Comparison of ENCODE assay signal across 8 mouse cellular contexts in genomic region chr8:70833018-70833482, GRCm38 (mm10). TPM values are rescaled to one million over a fixed set of nuclear protein-coding genes. Genes with fewer than 3 reads are reported as not detected.
DNase-seq lines count a peak whose midpoint lies in the region; ATAC-seq and TF ChIP-seq lines count a peak whose summit lies in the region.

No protein-coding gene starts in this region.

- ATAC-seq in hindbrain, embryonic 12.5 days (ENCODE audit: low FRiP score): no peak
- ATAC-seq in hindbrain, embryonic 16.5 days: no peak

- 65% methylated on average over 9 of the region's 9 CpGs for WGBS in hindbrain, embryonic 12.5 days
- 52% methylated on average over 9 of the region's 9 CpGs for WGBS in hindbrain, embryonic 16.5 days

- H3K27ac ChIP-seq in hindbrain, embryonic 12.5 days: peak overlapping the region; percentile 25; the same call in 1 of the 2 replicates
- no peak overlapping the region for H3K27ac ChIP-seq in hindbrain, embryonic 16.5 days (ENCODE audit: low read depth, low read length)
- H3K27ac ChIP-seq in bone marrow macrophage, adult 2 months (ENCODE audit: insufficient read depth, low read depth, low read length): peak overlapping the region; percentile 98

- peaks cover 4% of the 10 kb centered on the region; the same call in 1 of the 2 replicates for H3K4me1 ChIP-seq in hindbrain, embryonic 12.5 days
- no peaks in the 10 kb centered on the region for H3K4me1 ChIP-seq in hindbrain, embryonic 16.5 days (ENCODE audit: control insufficient read depth, insufficient read depth, low read depth, low read length)
- H3K4me1 ChIP-seq in bone marrow macrophage, adult 2 months (ENCODE audit: control insufficient read depth, insufficient read depth, low read length): peaks cover 33% of the 10 kb centered on the region
- H3K4me1 ChIP-seq in megakaryocyte, embryonic 14.5 days: peaks cover 63% of the 10 kb centered on the region

- peaks cover 7% of the 10 kb centered on the region; the same call in 1 of the 2 replicates for H3K36me3 ChIP-seq in hindbrain, embryonic 12.5 days
- H3K36me3 ChIP-seq in hindbrain, embryonic 16.5 days (ENCODE audit: control insufficient read depth, insufficient read depth, low read length): 0 out of 2 replicates have a peak, but pooled peaks cover 5% of the 10 kb centered on the region
- peaks cover 40% of the 10 kb centered on the region for H3K36me3 ChIP-seq in megakaryocyte, embryonic 14.5 days (replicated peaks; ENCODE audit: low read length)

- no peak overlapping the region for H3K4me3 ChIP-seq in hindbrain, embryonic 12.5 days
- H3K4me3 ChIP-seq in hindbrain, embryonic 16.5 days (ENCODE audit: low read length): no peak overlapping the region
- peak overlapping the region; percentile 27 for H3K4me3 ChIP-seq in bone marrow macrophage, adult 2 months (ENCODE audit: insufficient read depth, low read length)
- H3K4me3 ChIP-seq in megakaryocyte, embryonic 14.5 days (replicated peaks): peak overlapping the region; percentile 62

- DNase-seq in kidney, adult 9 months: peak; percentile 64
- no peak for DNase-seq in urinary bladder, adult 18-20 months (ENCODE audit: low spot score in 2 of 2)
- DNase-seq in embryo, embryonic 9.5 days (ENCODE audit: extremely low spot score): no peak
- DNase-seq in spleen, adult 12 weeks (ENCODE audit: low spot score): no peak

- no peaks in the 10 kb centered on the region for H3K27me3 ChIP-seq in hindbrain, embryonic 12.5 days
- H3K27me3 ChIP-seq in hindbrain, embryonic 16.5 days (replicated peaks; ENCODE audit: control insufficient read depth, insufficient read depth, low read length): no peaks in the 10 kb centered on the region
- peaks cover 18% of the 10 kb centered on the region for H3K27me3 ChIP-seq in megakaryocyte, embryonic 14.5 days (replicated peaks)

- H3K9ac ChIP-seq in hindbrain, embryonic 12.5 days: peak overlapping the region; percentile 3; the same call in 1 of the 2 replicates
- H3K9ac ChIP-seq in hindbrain, embryonic 16.5 days (ENCODE audit: low read depth, low read length): no peak overlapping the region

- no peak overlapping the region for H3K4me2 ChIP-seq in hindbrain, embryonic 12.5 days (replicated peaks)
- H3K4me2 ChIP-seq in hindbrain, embryonic 16.5 days (ENCODE audit: low read length): no peak overlapping the region

- TF ChIP-seq CTCF in bone marrow macrophage, adult 2 months (IDR thresholded peaks at IDR 0.05; ENCODE audit: low read depth, low read length): no peak

- H3K9me3 ChIP-seq in hindbrain, embryonic 12.5 days (replicated peaks): no peaks in the 10 kb centered on the region
- H3K9me3 ChIP-seq in hindbrain, embryonic 16.5 days (ENCODE audit: control insufficient read depth, low read length): no peaks in the 10 kb centered on the region
- H3K9me3 ChIP-seq in megakaryocyte, embryonic 14.5 days: no peaks in the 10 kb centered on the region

- TF ChIP-seq POLR2A in bone marrow macrophage, adult 2 months (IDR thresholded peaks at IDR 0.05; ENCODE audit: borderline replicate concordance, low read depth, low read length): no peak; the same call in 1 of the 2 replicates

RNA-seq across cellular contexts. Expression of gene Arrdc2, which starts 6.5 kb away (rescaled TPM):
- 9.8 and 11.1 TPM in 2 replicates for polyA plus RNA-seq in hindbrain, embryonic 12.5 days (2016; fragmentation: Nextera tagmentation; extraction: Ambion mirVana)
- polyA plus RNA-seq in hindbrain, embryonic 16.5 days (2015; fragmentation: Nextera tagmentation; extraction: Ambion mirVana): 6.8 and 7.9 TPM in 2 replicates
- polyA plus RNA-seq in bone marrow macrophage, adult 2 months (2012; ENCODE audit: insufficient read depth, insufficient read length, missing spikeins): 27.8 and 29.7 TPM in 2 replicates
- polyA plus RNA-seq in megakaryocyte, embryonic 14.5 days (2012; ENCODE audit: insufficient read depth, low replicate concordance): 30.6 and 35.6 TPM in 2 replicates

RNA-seq across cellular contexts. Expression of gene Il12rb1, which starts 24.8 kb away (rescaled TPM):
- not detected in 2 replicates for polyA plus RNA-seq in hindbrain, embryonic 12.5 days (2016; fragmentation: Nextera tagmentation; extraction: Ambion mirVana)
- polyA plus RNA-seq in hindbrain, embryonic 16.5 days (2015; fragmentation: Nextera tagmentation; extraction: Ambion mirVana): 0.11 and 0.14 TPM in 2 replicates
- polyA plus RNA-seq in bone marrow macrophage, adult 2 months (2012; ENCODE audit: insufficient read depth, insufficient read length, missing spikeins): 0.20 TPM in 1 of 2 replicates, not detected in the other
- polyA plus RNA-seq in megakaryocyte, embryonic 14.5 days (2012; ENCODE audit: insufficient read depth, low replicate concordance): 10.8 and 11.1 TPM in 2 replicates

RNA-seq across cellular contexts. Expression of gene Mast3, which starts 28.2 kb away (rescaled TPM):
- 16.0 and 17.7 TPM in 2 replicates for polyA plus RNA-seq in hindbrain, embryonic 12.5 days (2016; fragmentation: Nextera tagmentation; extraction: Ambion mirVana)
- polyA plus RNA-seq in hindbrain, embryonic 16.5 days (2015; fragmentation: Nextera tagmentation; extraction: Ambion mirVana): 21.9 and 23.9 TPM in 2 replicates
- 57.7 and 59.6 TPM in 2 replicates for polyA plus RNA-seq in bone marrow macrophage, adult 2 months (2012; ENCODE audit: insufficient read depth, insufficient read length, missing spikeins)
- polyA plus RNA-seq in megakaryocyte, embryonic 14.5 days (2012; ENCODE audit: insufficient read depth, low replicate concordance): 370 and 778 TPM in 2 replicates

RNA-seq across cellular contexts. Expression of gene Kcnn1, which starts 30.0 kb away (rescaled TPM):
- 22.1 and 23.8 TPM in 2 replicates for polyA plus RNA-seq in hindbrain, embryonic 12.5 days (2016; fragmentation: Nextera tagmentation; extraction: Ambion mirVana)
- polyA plus RNA-seq in hindbrain, embryonic 16.5 days (2015; fragmentation: Nextera tagmentation; extraction: Ambion mirVana): 16.3 and 18.5 TPM in 2 replicates
- 0.99 and 1.8 TPM in 2 replicates for polyA plus RNA-seq in bone marrow macrophage, adult 2 months (2012; ENCODE audit: insufficient read depth, insufficient read length, missing spikeins)
- 3.4 and 11.8 TPM in 2 replicates for polyA plus RNA-seq in megakaryocyte, embryonic 14.5 days (2012; ENCODE audit: insufficient read depth, low replicate concordance)

RNA-seq across cellular contexts. Expression of gene Ccdc124, which starts 40.7 kb away (rescaled TPM):
- 131 and 139 TPM in 2 replicates for polyA plus RNA-seq in hindbrain, embryonic 12.5 days (2016; fragmentation: Nextera tagmentation; extraction: Ambion mirVana)
- 168 and 190 TPM in 2 replicates for polyA plus RNA-seq in hindbrain, embryonic 16.5 days (2015; fragmentation: Nextera tagmentation; extraction: Ambion mirVana)
- polyA plus RNA-seq in bone marrow macrophage, adult 2 months (2012; ENCODE audit: insufficient read depth, insufficient read length, missing spikeins): 35.6 and 39.9 TPM in 2 replicates
- polyA plus RNA-seq in megakaryocyte, embryonic 14.5 days (2012; ENCODE audit: insufficient read depth, low replicate concordance): 92.6 and 282 TPM in 2 replicates

Comparison
In these comparisons a context has a peak if more than half of its experiments do, and no peak if none do; other contexts are left out.
1. H3K4me3 ChIP-seq: peak in bone marrow macrophage, adult 2 months (single experiment) and megakaryocyte, embryonic 14.5 days (single experiment); none in hindbrain, embryonic 12.5 days (single experiment) and hindbrain, embryonic 16.5 days (single experiment).